Mouse (Mus musculus) CD4-positive, CD25-positive, alpha-beta regulatory T cell, adult 4 months (primary cell): ENCODE measurements around the gene Dhx32. TPM values are rescaled to one million over a fixed set of nuclear protein-coding genes. Genes with fewer than 3 reads are reported as not detected.

Experiments
- ATAC-seq: one replicate; pipeline ENCODE4 v1.8.0; 2017
- polyA plus RNA-seq, 2 experiments: library from polyadenylated mRNA; unstranded; fragments of 100-300 nt; shearing (Covaris generic); gene quantifications; one replicate each; pipeline ENCODE4 v1.2.1; 2017

Gene Dhx32
- polyA plus RNA-seq, 2 experiments from 2014 or later: 9.1 to 9.4 TPM

DNA sequence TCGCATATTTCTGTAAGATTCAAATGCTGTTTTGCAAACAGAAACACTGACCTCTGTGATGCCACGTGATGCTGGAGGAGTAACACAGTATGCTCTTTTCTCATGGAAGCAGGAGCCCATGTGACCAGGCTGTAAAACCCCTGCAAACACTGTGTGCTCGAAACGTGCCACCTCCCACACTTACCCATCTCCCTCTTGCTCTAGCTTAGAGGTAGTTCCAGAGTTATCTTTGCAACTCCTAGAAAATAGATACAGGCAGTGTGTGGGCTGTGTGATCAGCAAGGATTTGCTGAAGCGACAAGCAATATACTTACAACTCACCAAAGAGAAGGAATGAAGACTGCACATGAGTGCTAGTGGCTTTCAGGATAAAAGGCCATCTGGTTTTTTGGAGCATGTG is 14.0 kb downstream of the Dhx32 start:
- no peak for ATAC-seq

DNA sequence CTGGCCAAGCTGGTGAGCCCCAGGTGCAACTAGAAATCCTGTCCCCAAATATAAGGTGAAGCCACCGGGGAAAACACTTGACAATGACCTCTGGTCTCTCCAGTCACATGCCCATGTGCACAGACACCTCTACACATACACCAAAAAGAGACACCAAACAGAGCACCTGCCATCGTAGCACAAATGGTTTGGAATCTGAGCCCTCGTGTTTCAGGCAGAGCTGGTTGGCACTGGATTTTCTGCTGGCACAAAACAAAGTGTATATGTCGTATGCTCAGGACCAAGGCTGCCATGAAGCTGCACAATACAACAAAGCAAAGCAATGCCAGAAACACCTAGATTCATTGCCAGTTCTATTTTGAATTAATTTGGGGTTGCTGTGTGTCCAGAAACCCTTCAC is 14.5 kb downstream of the Dhx32 start:
- ATAC-seq: no peak

DNA sequence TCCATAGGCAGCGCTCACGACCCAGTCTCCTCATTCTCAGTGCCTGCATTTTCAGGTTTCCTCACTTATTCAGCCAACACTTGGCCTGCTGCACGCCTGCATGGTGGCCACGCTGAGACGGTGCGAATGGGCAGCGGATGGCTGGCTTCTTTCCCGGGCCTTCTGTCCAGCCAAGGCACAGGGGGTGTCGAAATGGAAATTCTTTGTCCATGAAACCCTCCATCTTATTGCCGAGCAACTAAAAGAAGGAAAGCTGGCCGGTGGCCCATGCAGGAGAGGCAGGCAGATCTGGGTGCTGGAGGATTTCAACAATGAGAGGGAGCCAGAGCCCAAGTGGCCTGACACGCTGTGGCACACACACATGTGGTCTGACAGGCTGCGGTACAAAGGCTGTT is 16.7 kb downstream of the Dhx32 start:
- ATAC-seq: no peak

DNA sequence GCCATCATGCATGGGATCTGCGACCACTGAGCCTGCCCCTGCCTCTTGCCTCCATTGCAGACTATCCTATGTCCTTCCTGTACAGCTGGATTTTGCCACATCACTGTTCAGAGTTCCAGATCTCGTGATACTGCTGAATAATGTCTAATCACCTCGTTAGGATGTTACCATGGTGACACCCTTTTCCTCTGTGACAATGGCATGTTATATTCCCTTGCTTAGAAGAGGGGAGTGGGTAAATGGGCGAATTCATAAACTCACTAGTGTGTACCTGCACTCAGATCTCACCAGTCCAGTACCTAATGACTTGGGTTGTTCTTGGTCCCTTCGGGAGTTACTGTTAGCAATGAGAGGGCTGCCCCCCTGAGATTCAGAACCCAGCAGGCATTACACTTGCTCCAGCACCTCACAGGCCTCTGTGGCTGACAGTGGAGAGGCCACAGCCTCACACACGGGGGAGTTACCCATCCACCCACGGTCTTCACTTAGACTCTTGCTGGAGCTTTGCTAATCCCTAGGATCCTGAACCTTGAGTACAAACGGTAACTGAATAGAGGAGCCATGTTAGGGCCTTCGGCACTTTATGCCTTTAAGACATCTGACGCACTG is 17.2 kb downstream of the Dhx32 start:
- no peak for ATAC-seq

DNA sequence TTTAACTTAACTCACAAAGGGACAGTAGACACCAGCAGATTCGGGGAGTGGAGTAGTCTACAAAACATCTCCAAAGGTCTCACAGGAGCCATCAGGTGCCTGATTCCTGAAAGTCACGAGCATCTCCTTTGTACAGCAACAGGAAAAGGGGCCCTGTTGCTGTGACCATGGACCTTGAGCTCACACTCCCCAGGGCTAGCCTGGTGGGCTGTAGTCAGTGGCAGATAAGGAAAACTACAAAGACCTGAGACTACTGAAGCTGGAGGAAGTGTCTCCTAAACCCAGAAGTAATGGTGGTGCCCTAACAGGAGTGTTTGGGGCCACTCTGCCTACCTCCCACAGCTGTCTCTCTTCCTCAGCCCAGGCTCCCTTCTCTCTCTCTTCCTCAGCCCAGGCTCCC is 18.1 kb downstream of the Dhx32 start:
- ATAC-seq: no peak

DNA sequence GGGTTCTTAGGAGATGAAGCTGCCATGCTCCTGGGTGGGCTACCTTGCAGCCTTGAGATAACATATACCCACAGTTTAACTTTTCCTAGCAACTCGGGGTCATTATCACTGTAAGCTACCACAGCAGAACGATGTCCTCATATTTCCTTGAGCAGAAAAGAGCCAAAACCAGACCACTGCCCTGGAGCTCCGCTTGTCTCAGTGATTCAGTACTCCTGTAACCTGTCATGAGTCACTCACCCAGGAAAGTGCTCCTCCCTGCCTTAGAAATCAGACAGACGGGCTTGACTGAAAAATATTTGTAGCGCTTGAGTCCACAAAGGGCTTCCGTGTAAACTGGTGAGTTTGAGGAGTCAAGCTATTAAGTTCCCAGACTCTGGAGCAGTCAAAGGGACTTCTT is 19.8 kb downstream of the Dhx32 start:
- no peak for ATAC-seq

DNA sequence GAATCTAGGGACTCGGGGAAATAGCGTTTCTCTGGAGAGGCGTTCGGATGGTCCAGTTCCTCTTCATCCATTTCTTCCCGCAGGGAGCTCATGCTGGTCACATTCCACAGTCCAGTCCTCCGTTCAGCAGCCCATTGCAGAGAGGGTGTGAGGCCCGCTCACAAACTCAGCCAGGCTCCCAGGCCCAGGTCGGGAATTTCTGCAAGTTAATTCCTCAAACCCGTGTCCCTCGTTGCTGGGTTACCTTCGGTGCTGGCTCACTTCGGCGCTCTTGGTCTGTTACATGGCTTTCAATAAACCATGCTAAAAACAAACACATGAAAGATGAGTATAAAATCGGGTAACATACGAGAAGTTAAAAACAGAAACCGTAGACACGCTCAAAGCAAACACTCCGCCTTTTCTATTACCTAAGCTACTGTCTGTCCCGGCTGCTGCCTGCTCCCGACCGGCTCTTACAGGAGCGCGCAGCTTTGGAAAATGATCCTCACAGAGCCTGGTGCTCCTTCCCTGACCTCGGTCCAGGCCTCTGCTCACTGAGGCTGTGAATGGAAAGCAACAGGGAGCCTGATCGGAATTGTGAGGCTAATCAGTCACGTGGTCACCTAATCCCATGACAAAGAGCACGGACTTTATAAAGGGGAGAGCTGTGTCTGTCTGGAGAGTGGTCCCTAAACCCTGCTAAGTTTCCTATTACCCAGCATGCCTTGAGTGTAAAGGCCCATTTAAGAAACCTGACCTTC is 22.7 kb downstream of the Dhx32 start:
- ATAC-seq: no peak

DNA sequence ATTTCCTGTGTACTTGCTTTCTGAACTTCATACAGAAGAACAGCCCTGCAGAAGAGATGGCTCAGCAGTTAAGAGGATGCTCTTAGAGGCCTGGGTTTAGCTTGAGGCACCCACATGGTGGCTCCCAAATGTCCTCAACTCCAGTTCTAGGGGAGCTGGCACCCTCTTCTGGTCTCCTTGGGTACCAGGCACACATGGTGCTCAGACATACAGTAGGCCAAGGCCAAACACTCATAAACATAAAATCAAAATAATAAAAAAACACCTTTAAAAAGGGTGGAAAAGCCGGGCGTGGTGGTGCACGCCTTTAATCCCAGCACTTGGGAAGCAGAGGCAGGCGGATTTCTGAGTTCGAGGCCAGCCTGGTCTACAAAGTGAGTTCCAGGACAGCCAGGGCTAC is 23.8 kb downstream of the Dhx32 start:
- ATAC-seq: no peak

DNA sequence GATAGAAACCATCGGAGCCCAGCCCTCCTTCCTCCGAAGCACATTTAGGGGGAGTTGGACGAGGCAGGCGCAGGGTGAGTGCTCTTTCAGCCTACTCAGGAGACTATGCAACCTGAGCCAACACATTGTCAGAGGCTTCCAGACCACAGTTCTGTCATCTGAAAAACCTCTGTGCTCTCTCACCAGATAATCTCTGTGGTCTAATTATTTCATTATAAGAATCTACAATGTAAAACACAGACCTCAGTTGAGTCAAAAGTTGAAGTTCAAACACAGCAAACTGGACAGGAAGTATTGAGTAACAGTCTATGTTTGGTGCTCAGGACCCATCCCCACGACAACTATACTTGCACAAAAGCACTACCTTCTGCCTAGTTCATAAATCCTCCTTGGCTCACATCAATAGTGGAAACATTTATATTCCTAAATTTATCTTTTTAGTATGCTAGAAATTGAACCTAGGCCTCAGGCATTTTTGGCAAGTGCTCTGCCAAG is 24.5 kb downstream of the Dhx32 start:
- ATAC-seq: no peak

DNA sequence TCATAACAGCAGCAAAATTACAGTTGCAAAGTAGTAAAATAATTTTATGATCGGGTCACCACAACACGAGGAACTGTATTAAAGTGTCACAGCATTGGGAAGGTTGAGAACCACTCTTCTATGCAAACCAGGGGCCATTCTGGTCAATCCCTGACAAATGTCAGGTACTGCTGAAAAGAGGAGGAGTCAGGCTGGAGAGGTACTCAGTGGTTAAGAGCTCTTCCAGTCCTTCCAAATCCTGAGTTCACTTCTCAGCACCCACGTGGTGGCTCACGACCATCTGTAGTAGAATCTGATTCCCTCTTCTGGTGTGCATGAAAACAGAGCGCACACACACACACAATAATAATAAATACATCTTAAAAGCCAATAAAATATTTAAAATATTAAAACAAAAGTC is 31.4 kb downstream of the Dhx32 start:
- ATAC-seq: no peak

DNA sequence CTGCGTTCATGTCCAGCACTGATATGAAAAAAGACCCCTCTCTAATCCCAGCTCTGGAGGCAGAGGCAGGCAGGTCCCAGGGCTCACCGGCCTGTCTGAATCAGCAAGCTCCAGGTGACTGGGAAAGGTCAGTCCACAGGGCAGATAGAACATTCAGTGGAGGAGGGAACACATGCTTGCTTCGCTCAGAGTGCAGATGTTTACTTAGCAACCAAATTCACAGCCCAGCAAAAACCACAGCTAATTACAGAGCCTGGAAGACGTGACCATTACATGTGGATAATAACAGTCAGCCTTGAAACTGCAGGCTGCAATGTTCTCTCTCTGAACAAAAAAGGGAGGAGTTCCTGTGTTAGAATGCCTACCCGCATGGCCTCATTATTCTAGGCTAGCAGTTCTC is 31.9 kb downstream of the Dhx32 start:
- no peak for ATAC-seq

DNA sequence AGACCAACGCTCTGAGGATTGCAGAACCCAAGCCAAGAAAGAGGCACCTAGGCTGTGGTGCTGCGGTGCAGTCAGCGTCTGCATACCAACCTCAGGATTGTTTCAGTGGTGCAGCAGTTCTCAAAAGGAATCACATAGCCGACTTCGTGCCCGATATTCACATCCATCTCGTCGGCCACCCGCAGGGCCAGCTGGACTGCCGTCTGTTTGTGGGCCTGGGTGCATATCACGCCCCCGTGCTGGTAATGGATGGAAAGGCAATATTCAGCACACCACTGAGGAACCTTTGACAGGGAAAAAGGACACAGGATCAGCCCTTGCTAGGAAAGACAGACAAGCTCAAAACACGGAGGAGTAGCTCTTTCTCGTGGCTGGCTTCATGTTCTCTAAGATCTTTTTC is 33.8 kb downstream of the Dhx32 start:
- ATAC-seq: no peak

DNA sequence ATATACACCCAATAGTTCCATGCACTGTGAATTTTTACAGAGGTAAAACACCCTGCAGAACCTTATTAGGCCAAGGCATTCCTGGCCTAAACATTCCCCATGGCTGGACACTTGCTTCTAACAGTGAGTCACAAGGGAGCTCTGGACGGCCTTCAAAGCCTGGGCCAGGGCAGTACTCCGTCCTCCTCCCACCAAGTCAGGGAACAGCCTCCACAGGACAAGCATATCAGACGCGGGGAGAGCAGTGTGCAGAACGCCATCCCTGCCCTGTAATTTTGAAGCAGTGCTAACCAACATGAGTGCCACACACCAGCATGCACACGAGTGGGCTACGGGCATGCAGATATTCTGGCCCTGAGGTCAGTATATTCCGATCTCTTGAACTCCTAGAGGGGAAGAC is 35.2 kb downstream of the Dhx32 start:
- ATAC-seq: no peak

DNA sequence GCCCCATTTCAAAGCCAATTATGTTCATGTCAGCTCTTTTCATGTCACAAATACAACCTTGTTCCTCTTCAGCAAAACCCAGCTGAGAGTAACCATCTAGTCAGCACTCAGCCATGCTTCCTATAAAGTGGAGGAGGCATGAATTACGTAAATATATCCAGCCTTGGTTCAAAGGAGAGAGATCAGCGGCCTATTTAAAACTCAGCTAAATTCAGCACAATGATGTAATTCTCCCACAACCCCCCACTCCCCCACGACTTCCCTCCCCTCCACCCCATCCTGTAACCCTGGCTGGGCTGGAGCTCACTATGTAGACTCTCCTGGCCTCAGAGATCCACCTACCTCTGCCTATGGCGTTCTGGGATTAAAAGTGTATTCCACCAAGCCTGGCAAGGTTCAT is 37.8 kb downstream of the Dhx32 start:
- ATAC-seq: no peak

DNA sequence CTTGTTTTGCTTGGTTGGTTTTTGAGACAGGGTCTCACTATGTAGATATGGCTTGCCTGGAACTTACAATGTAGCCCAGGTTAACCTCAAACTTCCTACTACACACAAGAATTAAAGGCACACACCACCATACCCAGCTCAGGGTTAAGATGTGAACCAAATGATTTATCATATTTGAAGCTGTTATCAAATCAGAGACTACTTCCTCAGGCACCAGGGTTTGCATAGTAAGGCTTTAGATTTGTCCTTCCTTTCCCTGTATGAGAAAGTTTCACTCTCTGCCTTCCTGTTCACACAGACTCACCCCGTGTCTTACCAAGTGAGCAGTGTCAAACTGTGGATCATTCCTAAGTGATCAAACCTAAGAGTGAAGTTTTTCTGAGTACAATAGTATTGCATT is 38.3 kb downstream of the Dhx32 start:
- no peak for ATAC-seq

DNA sequence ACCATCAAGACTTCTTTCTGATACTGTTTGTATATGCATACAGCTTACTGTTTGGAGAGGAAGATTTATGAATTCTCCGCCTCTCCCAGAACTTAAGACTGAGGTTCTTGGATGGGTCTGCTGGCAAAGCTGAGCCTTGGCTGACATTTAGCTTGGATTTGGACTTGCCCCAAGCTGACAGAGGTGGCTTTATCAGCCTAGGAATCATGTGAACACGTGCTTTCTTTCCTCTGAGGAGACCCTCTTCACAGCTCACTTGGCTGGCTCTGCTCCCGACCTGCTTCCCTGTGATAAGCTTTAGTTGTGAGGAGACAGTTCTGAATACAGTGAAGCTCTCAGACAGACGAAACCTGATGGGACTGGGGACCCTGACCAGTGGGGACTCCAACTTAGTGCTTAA is 38.9 kb downstream of the Dhx32 start:
- ATAC-seq: no peak

DNA sequence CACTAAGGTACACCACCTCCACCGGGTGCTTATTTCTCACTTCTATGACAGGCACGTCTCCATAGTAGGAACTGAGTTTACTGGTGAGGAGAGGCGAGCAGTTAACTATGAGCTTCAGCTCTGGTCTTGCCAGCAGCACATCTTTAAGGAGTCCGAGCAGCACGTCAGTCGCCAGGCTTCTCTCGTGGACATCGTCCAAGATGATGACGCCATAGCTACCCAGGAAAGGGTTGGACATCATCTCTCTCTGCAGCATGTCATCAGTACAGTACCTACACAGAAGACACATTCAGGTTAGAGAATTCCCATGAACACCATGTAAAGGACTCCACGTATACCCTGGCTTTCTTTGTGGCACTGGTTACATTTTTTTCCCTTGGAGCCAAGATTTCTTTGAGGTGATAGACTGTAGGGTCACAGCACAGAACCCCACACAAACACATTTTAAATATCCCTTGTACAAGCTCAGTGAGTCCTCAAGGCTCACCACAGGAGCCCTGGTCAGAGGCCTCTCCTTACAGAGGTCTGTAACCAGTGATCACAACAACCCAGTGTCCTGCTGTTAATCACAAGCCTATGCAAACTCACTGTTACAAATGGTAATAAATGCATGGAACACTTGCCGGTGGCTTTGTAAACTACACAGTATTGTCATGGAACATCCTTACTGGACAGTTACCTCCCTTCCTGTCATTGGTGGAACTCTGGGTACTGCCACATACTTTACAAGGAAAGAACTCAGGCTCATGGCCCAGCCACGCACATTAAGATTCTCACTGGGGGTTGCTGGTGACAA is 39.8 kb downstream of the Dhx32 start:
- no peak for ATAC-seq

DNA sequence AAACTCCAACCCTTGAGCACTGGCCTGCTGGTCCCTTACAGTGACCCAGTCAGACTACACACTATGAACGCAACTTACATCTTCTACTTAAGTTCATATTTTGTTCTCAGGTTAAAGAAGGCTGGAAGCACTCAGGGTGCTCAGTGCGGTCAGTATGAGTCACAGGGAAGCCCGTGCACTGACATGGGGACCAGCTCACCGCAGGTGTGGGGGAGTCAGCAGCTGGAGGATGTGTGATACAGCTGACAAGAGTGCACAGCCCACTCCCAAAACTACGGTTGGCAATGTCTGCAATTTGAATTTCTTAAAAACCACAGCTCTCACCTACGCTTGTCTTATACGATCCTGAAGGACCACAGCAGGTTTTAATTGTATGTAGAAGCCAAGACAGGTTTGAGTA is 42.0 kb downstream of the Dhx32 start:
- peak; percentile 26 for ATAC-seq

DNA sequence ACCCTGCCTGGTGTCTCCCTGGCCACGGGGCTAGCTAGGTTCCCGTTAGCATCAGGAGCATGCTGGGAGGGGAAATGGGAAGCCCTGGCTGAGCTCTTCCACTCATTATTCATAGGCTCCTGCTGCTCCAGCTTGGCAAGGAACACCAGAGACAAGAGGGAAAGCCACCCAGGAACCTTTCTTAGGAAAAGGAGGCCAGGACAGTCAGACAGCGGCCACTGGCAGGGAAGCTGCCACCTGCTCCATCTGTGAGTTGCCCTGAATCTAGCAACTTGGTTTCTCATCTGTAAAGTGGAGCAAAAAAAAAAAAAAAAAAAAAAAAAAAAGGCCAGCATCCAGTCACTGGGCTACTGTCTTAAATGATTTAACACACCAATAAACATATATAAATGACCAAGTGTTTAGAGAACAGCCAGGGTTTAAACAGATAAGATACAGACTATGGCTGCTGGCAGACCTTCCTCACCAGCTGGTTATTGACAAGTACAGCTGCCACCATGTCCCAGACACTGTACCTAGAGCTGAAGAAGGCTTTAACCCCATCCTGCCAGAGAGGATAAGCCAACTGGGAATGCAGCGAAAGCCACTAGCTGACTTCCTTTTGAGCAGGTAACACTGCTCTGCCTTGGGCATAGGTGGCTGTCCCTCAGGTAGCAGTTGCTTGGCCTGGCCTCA is 50.4 kb downstream of the Dhx32 start:
- ATAC-seq: no peak

DNA sequence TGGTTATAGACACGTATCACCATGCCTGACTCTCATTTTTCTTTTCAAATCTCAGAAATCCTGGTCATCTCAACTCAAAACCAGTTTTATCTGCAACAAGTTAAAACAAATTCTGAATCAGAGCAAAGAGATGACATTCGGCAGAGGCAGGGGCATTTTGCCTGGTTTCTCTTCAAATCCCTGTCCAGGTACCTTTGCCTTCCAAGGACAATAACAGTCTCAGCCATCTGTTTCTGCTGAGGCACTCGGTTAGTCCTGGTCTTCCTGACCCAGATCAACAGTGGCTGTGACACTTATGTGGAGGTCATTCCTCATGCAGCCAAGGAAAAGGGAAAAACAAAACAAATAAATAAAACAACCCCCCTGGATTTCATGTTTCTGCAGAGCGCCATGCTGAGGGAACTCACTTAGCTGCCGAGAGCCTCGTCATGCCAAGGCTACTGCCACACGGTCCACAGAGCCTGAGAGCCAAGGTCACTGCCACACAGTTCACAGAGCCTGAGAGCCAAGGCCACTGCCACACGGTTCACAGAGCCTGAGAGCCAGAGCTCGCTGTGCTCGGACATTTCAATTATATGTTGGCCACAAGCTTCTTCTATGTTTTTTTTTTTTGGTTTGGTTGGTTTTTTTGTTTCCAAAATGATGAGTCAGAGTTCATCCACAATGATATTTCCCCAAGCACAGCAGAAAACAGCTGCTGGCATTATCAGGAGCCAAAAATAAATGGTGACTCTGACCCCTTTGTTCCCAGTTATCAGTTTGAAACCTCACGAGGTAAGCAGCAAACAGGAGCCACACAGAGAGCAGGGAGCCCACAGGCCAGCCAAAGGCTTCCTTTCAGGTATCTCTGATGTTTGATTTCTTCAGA is 52.0 kb downstream of the Dhx32 start:
- no peak for ATAC-seq

DNA sequence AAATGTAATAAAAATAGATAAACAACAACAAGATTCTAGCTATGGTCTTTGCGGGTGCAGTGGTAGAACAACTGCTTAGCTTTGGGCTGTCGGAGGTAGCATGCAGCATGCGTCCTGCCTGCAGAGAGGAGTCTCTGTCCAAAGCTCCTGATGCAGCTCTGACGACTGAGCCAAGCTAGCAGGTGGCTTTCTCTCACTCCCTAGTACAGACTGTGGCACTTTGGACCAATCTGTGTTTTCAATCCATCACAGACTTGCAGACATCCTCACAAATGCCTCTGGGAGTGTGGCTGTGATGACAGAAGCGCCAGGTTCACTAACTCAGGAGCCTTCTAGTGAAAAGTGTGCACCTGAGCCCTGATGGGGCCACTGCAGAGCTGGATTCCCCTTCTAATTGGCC is 53.2 kb downstream of the Dhx32 start:
- no peak for ATAC-seq

DNA sequence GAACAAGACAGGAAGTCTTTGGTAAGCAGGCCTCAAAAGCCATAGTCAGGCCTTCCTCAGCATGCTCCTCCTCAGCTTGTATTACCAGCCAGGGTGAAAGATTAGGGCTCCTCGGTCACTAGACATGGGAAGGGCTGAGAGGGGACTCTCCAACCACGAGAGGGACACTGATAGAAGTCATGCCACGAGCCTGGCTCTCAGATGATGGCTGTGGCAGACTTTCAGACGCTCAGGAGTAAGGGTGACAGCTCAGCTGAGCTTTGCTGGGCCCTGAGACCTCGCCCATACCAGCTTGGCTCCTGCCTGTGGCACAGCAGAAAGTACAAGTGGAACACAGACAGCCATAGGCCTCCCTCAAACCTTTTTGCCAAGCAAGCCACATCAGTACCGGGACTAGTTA is 55.5 kb downstream of the Dhx32 start:
- ATAC-seq: no peak
